Mouse (Mus musculus): ENCODE data around the gene Efl1.

Gene Efl1

GRCm38 (mm10) chr7:82648353-82649080, at the start of gene Efl1, which contains the start of gene Saxo2:
Gene Efl1, plus strand, starts transcription at chr7:82648614.
Gene Saxo2, minus strand, starts transcription at chr7:82648528.
- peak; percentile 95 for DNase-seq

GRCm38 (mm10) chr7:82602008-82602407, 46.4 kb upstream of the Efl1 start:
- DNase-seq = no peak

GRCm38 (mm10) chr7:82605425-82605824, 43.0 kb upstream of the Efl1 start:
- DNase-seq = no peak

GRCm38 (mm10) chr7:82609629-82610028, 38.8 kb upstream of the Efl1 start:
- no peak for DNase-seq

GRCm38 (mm10) chr7:82625342-82625741, 23.1 kb upstream of the Efl1 start:
- DNase-seq = no peak

- DNase-seq = no peak
Observed at GRCm38 (mm10) chr7:82647183-82647582, 1.2 kb upstream of the Efl1 start.

DNA sequence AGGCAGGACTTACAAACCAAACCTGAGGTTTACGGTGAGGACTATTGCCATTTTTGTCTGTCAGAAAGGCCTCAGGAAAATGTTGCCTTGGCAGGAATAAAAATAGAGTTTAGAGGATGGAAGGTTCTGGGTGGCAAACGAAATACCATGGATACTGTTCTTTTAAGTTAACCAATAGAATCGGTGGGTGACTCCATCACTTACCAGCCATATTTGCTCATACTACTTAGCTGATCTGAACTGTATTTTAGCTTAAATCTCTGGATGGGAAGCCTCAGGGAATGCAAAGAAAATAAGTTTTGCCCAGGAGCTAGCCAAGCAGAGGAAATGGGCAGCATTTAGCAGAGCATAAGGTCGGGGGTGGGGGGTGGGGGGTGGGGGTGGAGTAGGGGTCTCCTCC, 505 bp upstream of the Efl1 start:
- no peak for DNase-seq

- DNase-seq = no peak
Observed at GRCm38 (mm10) chr7:82649081-82649445, 649 bp downstream of the Efl1 start.

GRCm38 (mm10) chr7:82664604-82665003, 16.2 kb downstream of the Efl1 start:
- DNase-seq = no peak

DNA sequence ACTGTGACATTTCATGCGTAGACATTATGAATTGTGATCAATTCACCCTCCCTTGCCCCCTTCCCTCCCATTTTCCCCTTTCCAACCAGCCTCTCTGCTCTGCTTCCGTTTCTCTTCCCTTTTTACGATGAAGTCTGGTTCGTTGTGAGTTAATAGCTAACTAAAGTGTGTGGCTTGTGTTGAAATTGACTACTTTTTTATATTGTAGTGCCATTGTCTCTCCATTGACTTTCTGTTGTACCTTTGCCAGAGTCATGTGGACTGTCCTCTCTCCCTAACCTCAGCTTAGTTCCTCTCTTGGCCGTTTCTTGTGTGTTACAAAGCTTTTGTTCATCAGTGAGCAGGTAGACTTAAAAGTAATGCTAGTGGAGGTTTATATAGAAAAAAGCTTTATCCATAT, 27.6 kb downstream of the Efl1 start:
- DNase-seq = no peak

- no peak for DNase-seq
Observed at GRCm38 (mm10) chr7:82676834-82677233, 28.4 kb downstream of the Efl1 start.

DNA sequence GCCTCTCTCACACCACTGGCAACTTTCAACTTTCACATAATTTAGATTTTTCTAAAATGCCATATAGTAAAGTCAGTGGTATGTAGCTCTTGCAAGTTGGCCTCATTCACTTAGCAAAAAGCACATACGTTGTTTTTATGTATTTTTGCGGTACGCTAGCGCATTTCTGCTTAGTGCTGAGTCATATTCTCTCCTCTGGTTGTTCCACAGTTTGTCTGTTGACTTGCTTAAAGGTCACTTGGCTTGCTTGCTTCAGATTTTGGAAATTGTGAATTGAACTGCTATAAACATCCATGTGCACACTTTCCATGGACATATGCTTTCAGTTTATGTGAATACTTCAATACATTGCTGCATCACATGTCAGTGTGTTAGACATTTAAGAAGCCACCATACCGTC, 31.5 kb downstream of the Efl1 start:
- no peak for DNase-seq

DNA sequence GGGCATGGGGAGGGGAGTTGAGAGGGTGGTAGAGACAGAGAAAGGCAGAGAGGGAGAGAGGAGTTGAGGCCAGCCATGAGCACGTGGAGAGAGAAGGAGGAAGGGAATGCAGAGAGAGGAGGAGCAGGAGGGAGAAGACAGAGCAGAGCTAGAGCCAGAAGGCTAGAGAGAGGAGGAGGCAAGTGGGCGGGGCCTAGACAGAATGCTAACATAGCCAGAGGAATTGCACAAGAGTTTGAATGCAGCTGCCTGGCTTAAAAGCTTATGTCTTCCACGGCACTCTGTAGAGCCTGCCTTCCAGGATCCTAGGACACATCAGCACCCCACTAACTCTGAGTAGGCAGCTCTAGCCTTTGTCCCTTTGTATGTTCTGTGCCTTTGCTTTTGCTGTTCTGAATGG, 40.3 kb downstream of the Efl1 start:
- no peak for DNase-seq

GRCm38 (mm10) chr7:82691021-82691738, 42.8 kb downstream of the Efl1 start:
- DNase-seq = no peak

DNA sequence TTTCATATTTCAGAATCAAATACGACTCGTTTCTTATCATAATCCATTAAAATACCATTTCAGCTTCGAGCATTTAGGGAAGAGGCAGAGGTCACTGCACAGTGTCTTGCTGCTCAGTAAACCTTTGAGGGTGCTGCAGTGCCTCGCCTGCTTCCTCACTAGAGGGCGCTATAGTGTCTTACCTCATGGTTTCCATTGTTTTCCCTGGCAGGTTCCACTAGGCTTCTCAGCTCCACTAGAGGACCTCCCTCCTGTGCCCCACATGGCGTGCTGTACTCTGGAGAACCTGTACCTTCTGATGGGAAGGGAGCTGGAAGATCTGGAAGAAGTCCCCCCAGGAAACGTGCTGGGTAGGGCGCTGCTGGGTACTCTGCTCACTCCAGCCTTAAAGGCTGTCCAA, 49.3 kb downstream of the Efl1 start:
- no peak for DNase-seq

DNA sequence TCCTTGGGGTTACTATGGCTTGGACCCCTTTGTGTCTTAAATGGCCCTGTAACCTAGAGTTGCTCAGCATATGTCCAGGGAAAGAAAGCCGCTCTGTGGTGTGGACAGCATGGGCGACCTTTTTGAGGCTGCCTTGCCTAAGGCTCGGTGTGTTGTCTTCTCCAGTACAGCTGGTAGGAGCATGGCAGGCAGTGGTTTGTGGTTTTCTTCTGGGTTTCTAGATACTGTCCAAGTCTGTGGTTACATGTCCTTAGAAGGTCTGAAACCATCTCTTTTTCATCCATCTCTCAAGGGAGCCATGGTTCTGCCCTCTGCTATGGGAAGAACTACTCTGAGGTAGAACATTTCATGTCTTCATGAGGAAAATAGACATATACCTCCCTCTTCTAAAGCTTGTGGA, 50.6 kb downstream of the Efl1 start:
- no peak for DNase-seq

GRCm38 (mm10) chr7:82702384-82703343, 54.2 kb downstream of the Efl1 start:
- no peak for DNase-seq

- DNase-seq = no peak
Observed at GRCm38 (mm10) chr7:82709172-82709571, 60.8 kb downstream of the Efl1 start.

DNA sequence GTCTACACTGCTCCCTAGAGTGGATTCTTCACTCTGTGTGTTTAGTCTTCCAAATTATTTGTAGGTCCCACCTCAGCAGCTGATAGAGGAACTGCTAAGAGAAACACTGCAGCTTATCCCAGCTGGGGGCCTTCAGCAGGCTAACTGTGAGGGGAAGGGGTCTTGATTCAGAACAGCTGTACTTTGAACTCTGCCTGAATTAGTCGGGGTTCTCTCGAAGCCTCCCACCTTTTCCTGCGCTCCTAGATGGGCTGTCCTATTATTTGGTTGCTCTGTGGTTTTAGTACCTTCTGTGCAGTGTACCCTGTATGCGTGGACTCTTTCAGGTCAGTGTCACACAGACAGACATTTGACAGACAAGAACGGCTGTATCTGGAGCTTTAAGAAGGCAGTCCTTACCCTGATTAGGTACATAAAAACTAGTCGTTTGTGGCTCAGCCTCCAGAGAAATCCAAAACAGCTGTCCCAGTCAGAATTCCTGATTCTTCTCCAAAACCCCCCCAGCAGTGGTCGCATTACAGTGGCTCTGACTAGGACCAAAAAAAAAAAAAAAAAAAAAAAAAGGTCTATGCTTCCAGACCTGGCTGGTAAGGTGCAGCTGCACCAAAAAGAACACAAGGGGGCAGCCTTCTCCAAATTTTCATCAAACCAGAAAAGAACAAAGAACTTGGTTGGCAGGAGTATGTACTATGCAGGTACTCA, 66.9 kb downstream of the Efl1 start:
- peak; percentile 58 for DNase-seq

- no peak for DNase-seq
Observed at GRCm38 (mm10) chr7:82715912-82716601, 67.6 kb downstream of the Efl1 start.

DNA sequence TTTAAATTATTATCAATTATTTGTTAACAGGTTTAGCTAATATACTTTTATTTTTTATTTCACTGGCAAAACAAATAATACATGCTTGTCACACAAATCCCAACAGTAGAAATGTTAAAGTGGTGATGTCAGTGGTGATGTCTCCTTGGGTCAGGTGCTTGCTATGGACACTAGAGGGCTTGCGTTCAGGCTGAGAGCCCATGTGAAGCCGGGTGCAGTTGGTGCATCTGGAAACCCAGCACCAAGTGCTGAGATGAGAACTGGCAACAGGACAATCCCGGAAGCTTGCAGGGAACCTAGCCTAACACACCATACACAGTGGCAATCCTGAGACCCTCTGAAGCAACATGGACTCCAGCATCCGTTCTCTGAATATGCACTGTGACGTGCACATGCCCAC, 70.9 kb downstream of the Efl1 start:
- no peak for DNase-seq

- DNase-seq = no peak
Observed at GRCm38 (mm10) chr7:82719740-82720139, 71.3 kb downstream of the Efl1 start.

Data from cerebellum, adult 9-10 months (tissue).